Mouse (Mus musculus) MEL (cell line): Measurements from ENCODE around the gene Kif1bp.
"Not testable (repeated sequence)": the region's sequence is repeated elsewhere in the genome, so short reads cannot be mapped to it uniquely, and the experiment has no call there.

Experiments used
- CTCF ChIP-seq, 3 experiments: IDR thresholded peaks in 2 of 3; conservative IDR thresholded peaks in 1 of 3; 2 replicates each; pipeline ENCODE4 v1.5.1; 2011 to 2012; ENCODE audit warnings: low read length in 3 of 3, low read depth in 2 of 3, mild to moderate bottlenecking in 2 of 3, improper control_type of control experiment in 1 of 3, inconsistent platforms in 1 of 3, mixed read lengths in 1 of 3, moderate library complexity in 1 of 3; ENCODE audit not compliant: control insufficient read depth in 1 of 3, insufficient read depth in 1 of 3, poor library complexity in 1 of 3, severe bottlenecking in 1 of 3
- EP300 ChIP-seq, 2 experiments: IDR thresholded peaks; 2 replicates each; pipeline ENCODE4 v1.6.1; 2011; ENCODE audit warnings: improper control_type of control experiment in 2 of 2, low read length in 2 of 2, low read depth in 1 of 2, mild to moderate bottlenecking in 1 of 2
- MAZ ChIP-seq: IDR thresholded peaks from 2 replicates; pipeline ENCODE4 v1.6.1; 2012; ENCODE audit warnings: low read depth, mild to moderate bottlenecking, inconsistent platforms, low read length, improper control_type of control experiment
- POLR2A ChIP-seq, 2 experiments: IDR thresholded peaks; 2 replicates each; pipeline ENCODE4 v1.6.1; 2011 to 2012; ENCODE audit warnings: low read length in 2 of 2, mild to moderate bottlenecking in 2 of 2, control low read depth in 1 of 2, improper control_type of control experiment in 1 of 2, low read depth in 1 of 2, moderate library complexity in 1 of 2; ENCODE audit not compliant: control insufficient read depth in 1 of 2, insufficient read depth in 1 of 2, poor library complexity in 1 of 2
- SIN3A ChIP-seq: IDR thresholded peaks from 2 replicates; pipeline ENCODE4 v1.6.1; 2012; ENCODE audit warnings: low read length, improper control_type of control experiment, inconsistent platforms
- TBP ChIP-seq: IDR thresholded peaks from 2 replicates; pipeline ENCODE4 v1.8.0; 2011; ENCODE audit warnings: low read depth, low read length, improper control_type of control experiment

DNA sequence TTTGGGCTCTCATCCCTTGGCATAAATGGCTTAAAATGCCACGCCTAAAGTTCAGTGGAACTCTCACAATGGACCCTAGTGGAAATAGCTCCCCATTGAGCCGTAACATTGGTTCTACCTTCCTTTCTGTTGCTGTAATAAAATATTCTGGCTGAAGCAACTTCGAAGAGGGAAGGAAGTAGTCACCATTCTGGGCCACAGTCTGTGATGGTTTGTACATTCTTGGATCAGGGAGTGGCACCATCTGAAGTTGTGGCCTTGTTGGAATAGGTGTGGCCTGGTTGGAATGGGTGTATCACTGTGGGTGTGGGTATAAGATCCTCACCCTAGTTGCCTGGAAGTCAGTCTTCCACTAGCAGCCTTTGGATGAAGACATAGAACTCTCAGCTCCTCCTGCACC is 86.6 kb downstream of the Kif1bp start:
- not testable (repeated sequence) for TF ChIP-seq SIN3A; TBP; POLR2A (IDR thresholded peaks at IDR 0.05; ENCODE audit: control insufficient read depth in 1 of 2, insufficient read depth in 1 of 2, low read depth in 1 of 2, low read length in 2 of 2, poor library complexity in 1 of 2); CTCF (IDR thresholded peaks at IDR 0.05 in 2 of 3, conservative IDR thresholded peaks at IDR 0.05 in 1 of 3; ENCODE audit: control insufficient read depth in 1 of 3, insufficient read depth in 1 of 3, low read depth in 2 of 3, low read length in 3 of 3, poor library complexity in 1 of 3, severe bottlenecking in 1 of 3); MAZ; EP300 (IDR thresholded peaks at IDR 0.05; ENCODE audit: low read depth in 1 of 2, low read length in 2 of 2)
